Mouse (Mus musculus) activated CD4-positive, CD25-positive, alpha-beta regulatory T cell, adult 4 months (primary cell): ENCODE measurements around the gene Memo1. TPM values are rescaled to one million over a fixed set of nuclear protein-coding genes. Genes with fewer than 3 reads are reported as not detected.
A peak's percentile ranks its signal among the peaks of the same experiment; 100 is the strongest.

Experiments used
- ATAC-seq: one replicate; pipeline ENCODE4 v1.8.0; 2017
- polyA plus RNA-seq, 2 experiments: library from polyadenylated mRNA; unstranded; fragments of 100-300 nt; shearing (Covaris generic); gene quantifications; one replicate each; pipeline ENCODE4 v1.2.1; 2017

Memo1 gene
- polyA plus RNA-seq, 2 experiments from 2014 or later: 53.5 to 61.0 TPM

DNA sequence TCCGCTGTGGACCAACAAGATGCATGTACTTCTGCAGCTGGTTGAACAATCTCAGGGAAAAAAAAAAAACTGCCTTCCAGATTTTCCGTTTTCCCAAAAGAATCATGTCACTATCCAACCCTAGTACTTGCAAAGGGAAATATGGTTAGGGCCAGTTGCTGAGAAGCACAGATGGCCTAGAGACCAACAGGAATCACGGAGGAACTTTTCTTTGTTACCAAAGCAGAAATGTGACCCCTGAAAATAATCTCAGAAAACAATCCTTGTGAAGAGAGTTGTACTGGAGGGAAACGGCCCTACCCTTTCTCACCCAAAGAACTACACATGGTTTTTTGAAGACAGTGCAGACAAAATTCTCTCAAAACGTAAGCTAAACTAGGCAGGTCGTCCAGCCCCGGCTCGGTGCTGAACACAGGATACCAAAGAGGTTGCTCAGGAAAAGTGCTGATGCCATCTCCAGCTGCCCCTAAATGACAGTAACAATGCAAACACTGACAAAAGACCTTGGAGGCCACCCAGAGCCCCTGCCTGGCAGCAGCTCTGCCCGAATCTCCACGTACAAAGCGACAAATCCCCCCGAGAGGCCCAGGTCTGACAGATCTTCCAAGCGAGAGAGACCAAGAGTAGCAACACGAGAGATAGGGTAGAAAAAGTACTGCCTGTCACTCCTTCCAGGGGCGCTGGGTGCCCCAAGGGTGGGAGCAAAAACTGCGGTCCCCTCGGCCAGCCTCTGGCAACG, 1.5 kb downstream of the Memo1 start:
- ATAC-seq: peak; percentile 17

DNA sequence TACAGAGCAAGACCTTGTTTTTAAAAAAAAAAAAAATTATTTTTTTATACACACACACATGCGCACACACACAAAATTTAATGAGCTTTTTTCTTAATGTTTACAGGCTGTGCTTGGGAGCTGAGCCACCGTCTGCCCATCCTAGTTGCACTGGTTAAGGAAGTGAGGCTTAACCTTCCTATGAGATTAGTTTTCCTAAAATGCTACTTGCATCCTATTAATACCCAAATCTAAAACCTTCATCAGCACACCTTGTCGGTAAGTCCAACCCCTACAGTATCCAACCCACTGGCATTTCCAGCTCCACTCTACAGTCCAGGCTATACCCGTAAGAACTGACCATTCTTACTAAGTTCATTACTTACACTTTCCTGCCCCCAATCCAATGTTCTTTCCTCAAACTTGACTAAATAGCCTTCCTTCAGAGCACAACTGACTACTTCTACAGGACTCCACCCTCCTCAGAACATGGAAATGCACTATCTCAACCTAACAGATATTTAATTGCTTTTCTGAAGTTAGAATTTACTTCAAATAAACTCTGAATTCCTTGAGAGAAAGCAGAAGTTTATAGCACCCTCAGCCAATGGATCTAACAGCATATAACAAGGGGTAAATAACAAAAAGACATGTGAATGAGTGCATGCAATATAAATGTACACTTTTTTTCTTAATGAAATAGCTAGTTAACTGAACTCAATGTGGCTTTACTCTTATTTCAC, 3.5 kb downstream of the Memo1 start:
- ATAC-seq: no peak

DNA sequence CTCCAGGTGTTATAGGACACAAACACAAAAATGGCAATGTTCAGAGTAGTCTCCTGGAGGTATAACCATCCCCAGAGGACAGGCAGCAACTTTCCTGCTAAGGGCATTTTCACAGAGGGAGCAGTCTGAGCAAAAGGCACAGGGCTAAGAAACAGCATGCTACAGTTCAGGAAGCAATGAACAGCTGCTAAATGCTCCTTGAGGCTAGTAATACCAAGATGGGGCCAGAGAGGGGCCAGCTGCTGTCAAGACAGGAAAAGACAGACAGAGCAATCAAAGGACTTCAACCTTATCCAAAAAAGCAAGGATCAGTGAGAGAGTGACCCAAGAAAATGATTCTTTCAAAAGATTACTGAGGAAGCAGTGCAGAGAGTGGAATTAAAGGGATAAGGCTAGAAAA, 4.5 kb downstream of the Memo1 start:
- no peak for ATAC-seq

DNA sequence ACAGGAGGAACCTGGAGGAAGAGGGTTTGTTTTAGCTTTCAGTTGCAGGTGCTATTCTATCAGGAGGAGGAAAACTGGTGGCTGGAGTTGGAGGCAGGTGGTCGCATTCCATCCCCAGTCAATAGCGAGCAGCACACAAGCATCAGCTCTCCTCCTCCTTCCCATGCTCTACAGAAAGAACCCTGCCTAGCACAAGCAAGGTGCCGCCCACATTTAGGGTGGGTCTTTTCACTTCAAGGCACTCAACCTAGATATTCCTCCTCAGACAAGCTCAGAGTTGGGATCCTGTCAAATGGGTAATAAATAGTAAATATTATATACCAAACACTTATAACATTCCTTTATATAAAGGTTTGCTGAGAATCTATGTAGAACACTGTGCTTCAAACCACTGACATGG, 5.1 kb downstream of the Memo1 start:
- ATAC-seq: no peak

DNA sequence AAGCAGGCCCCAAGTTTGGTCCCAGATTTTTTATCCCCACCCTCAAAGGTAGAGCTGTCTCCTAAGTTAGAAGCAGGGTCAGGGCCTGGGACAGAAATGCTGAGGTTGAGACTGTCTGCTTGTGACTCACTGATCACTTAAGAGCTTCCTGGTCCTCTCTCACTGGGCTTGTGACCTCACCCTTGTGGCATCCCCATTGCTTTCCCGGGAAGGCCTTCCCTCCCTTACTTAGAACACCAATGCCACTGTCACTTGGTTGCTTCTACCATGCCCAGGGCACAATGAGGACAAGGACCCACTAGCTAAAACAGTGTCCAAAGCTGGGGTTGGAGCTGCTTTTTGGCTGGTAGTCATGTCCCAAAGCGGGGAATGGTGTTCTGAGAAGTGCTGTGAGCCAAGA, 6.7 kb downstream of the Memo1 start:
- no peak for ATAC-seq

DNA sequence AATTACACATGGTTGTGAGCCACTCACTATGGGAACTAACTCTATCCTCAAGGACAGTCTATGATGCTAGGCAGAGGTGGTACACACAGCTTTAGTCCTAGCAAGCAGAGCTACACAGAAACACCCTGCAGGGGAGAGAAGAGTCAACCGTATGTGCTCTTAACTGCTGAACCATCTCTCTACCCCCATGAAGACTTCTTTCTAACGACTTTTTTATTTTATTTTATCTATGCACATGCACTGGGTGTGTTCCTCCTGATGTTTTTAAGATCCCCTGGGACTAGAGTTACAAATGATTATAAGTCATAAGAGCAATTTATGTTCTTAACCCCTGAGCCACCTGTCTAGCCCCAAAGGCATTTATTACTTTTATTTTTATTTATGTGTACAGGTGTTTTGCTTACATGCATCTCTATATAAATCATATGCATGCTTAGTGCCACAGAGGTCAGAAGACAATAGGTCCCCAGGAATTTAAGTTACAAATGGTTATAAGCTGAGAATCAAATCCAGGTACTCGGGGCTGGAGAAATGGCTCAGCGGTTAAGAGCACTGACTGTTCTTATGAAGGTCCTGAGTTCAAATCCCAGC, 9.1 kb downstream of the Memo1 start:
- no peak for ATAC-seq

DNA sequence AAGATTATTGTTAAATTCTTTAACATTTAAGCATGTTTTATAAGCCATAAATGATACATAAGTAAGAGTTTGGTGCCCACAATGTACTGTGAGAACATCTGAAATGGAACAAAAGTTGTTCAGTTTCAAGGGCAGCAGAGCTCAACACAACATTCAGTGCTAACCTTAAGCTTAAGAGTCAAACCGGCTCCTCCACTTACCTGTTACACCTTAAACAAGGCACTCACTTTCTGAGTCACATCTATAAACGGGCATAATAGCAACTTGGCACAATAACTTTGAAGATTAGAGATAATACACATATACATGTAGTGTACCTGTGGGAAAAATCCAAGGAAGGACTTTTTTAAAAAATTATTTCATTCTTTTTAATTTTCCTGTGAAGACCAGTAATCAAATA, 9.6 kb downstream of the Memo1 start:
- ATAC-seq: no peak

DNA sequence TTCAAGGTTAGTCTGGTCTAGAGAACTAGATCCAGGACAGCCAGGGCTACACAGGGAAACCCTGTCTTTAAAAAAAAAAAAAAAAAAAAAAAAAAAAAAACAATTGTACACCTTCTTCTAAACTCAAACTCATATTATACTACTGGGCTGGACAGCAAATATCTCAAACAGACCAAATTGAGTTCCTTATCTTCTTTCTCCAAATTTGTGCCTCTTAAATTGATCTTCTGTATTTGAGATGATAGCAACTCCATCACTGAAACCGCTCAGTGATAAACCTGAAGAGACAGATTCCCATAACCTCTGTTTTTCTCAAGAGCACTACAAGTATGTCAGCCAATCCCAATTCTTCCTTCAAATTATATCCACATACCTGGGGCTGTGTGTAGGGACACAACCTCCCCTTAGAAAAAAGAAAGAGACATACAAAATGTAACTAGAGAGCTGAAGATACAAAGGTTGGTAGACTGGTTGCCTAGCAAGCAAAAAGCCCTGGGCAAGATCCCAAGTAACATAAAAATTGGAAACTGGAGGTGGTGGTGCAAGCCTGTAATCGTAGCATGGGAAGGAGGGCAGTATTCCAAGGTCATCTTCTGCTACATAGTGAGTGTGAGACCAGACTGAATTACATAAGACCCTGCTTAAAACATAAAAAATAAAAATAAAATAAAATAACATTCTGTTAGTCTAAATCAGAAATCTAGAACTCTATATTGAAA, 10.8 kb downstream of the Memo1 start:
- ATAC-seq: no peak

DNA sequence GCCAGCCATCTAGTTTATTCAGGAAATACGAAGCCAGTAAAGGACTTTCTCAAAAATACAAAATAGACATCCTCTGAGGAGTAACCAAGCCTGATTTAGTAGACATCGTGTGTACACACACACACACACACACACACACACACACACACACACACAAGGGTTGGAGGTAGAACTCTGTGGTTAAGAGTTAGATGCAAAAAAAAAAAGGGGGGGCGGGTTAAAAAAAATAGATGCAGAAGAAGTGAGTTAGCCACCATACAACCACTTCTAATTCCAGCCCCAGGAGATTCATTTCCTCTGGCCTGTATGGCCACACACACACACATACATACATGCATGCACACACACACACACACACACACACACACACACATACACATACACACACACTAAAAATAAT, 13.3 kb downstream of the Memo1 start:
- ATAC-seq: no peak

DNA sequence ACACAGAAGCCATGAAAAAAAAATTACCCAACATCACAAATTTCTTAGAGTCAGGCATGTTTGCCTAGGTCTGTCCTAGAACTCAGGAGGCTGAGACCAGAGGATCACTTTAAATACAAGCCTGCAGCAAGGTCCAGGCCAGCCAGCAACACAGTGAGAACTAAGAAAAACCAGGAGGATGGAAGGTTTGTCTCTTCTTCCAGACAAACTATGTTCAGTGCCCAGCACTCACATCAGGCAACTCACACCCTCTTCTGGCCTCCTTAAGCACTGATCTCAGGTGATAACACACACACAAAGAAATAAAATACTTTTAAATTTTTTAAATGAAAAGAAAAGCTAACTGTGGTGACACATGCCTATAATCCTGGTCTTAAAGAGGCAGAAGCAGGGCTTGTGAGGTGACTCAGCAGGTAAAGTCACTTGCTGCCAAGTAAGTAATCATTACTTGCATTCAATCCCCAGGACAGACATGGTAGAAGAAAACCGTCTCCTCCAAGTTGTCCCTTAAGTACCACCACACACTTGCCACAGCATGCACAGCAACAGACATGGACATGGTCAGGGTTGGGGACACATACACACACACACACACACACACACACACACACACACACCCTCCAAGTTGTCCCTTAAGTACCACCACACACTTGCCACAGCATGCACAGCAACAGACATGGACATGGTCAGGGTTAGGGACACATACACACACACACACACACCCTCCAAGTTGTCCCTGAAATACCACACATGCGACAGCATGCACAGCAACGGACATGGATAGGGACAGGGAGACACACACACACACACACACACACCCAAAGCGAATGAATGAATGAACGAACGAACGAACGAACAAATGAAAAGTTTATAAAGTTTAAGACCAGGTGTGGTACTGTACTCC, 16.1 kb downstream of the Memo1 start:
- no peak for ATAC-seq

DNA sequence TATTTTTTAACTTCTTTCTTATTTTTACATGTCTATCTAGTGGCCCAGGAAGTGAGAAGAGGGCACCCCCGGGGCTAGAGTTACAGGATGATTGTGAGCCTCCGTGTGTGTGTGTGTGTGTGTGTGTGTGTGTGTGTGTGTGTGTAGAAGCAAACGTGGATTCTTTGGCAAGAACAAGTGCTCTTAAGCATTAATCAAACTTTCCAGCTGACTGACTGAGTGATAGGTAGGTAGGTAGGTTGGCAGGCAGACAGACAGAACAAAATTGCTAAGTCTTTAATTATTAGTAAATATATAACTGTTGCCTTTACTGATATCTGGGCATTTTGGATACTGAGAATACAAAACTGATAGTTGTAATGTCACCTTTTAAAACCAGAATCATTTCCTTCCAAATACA, 20.9 kb downstream of the Memo1 start:
- ATAC-seq: no peak

DNA sequence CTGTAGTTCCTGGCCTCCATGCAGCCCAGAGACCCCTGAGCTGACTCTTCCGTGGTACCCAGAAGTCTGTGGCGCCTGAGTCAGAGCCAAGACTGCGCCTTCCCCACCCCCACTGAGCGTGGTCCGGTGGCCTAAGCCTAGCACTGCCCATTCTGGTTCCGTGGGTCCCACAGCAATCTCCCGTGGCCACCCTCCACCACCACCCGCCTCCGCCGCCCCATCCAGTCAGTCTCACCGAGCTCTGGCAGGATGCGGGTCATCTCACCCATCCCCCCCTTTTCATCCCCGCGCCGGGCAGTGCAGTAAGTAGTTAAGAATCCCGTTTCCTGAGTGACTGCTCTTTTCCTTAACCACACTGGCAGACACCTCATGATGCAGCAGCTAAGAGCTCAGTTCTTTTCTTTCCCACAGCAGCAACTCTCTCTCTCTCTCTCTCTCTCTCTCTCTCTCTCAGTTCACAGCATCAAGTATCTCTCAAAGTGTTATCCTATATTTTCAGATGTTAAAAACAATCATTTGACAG, 22.6 kb downstream of the Memo1 start:
- no peak for ATAC-seq

DNA sequence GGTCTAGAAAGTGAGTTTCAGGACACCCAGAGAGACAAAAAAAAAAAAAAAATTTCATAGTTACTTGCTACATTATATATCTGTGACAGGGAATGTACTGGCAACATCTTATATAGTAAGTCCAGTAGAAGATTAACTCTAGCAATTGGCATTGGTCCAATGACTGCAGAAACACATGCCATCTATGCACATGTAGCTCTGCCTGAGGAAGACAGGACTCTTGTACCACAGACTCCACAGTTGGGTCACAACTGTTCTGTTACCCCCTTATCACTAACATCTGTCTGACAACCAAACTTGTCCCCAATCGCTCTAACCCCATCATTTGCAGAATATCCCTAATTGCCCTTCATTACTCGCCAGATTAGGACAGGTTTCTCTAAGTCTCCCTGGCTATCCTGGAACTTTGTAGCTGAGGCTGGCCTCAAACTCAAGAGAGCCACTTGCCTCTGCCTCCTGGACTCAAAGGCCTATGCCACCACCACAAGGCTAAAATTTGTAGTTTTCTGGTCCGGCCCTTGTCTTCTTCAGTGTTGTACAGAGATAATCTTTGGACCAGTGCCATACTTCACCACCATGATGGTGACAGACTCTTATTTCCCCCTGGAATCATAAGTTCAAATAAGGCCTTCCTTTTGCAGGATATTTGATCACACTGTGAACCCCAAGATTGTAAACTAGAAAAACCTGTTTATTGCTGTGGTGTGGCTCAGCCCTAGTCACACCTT, 23.6 kb downstream of the Memo1 start:
- ATAC-seq: no peak

DNA sequence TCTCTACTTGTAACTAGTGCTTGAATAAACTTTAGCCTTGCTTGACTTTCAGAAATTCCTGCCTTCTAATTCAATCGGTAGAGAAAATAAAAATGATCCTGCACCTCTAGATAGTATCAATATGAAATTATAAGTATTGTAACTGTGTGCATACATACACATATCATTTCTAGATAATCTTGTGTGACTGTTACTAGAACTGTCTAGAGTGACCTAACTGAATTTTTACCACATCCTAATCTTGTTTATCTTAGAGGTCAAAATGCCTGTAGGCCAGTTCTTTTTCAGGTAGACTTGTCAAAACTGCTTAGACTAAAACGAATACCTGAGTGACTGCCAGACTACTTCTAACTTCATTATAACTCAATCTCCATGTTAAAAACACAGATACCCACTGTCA, 25.1 kb downstream of the Memo1 start:
- ATAC-seq: no peak

DNA sequence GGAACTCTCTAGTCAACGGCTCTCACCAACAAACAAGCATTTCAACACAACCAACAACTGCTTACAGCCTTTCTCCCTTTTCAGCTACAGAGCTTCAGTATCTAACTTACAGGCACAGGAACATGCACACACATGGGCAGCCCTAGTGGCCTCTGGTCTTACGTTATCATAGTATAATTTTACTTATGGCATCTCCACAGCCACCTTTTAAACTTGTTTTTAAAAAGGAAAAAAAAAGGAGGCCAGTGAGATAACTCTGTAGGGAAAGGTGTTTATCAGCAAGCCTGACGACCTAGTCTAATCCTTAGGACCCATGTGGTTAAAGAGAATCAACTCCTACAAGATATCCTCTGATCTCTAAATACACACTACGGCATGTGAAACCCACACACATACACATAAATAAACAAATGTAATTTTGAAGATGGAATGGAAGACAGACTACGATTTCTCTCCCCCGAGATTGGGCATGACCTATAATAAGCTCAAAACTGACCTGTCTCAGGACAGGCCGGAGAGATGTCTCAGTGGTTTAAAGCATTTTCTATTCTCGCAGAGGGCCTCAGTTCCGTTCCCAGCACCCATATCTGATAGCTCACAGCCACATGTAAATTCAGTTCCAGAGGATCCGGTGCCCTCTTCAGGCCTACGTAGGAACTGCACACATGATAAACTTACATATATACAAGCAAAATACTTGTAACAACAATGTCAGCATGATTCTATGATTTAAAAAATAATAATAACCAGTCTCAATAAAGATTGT, 27.7 kb downstream of the Memo1 start:
- ATAC-seq: no peak

DNA sequence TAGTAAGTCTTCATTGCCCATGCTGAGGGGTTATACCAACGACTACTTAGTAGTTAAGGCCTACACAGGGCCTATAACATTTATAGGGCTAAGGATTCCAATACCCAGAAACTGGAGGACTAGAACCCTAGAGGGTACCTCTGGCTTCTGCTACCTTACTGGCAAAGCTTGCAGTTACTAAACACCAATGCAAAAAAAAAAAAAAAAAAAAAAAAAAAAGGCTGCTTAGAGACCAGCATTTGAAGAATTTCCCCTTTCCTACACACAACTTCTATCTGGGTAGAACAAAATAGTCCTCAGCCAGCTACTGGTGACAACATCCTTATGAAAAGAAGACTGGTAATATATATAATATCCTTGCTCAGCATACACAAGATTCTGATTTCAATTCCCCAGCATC, 29.7 kb downstream of the Memo1 start:
- no peak for ATAC-seq

DNA sequence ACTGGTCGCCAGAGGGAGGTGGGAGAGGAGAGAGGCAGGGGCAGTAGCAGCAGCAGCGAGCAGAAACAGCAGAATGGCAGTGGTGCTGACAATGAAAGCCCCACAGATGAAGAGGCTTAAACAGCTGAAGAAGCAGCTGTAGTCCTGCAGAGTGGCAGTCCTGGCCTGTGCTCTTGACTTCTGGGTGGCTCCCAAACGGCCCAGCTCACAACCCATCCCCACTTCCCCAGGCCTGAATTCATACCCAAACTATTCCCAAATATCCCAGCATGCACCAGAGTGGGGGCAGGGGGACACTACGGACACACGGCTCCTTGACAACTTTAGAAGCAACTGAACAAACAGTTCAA, 30.2 kb downstream of the Memo1 start:
- no peak for ATAC-seq

DNA sequence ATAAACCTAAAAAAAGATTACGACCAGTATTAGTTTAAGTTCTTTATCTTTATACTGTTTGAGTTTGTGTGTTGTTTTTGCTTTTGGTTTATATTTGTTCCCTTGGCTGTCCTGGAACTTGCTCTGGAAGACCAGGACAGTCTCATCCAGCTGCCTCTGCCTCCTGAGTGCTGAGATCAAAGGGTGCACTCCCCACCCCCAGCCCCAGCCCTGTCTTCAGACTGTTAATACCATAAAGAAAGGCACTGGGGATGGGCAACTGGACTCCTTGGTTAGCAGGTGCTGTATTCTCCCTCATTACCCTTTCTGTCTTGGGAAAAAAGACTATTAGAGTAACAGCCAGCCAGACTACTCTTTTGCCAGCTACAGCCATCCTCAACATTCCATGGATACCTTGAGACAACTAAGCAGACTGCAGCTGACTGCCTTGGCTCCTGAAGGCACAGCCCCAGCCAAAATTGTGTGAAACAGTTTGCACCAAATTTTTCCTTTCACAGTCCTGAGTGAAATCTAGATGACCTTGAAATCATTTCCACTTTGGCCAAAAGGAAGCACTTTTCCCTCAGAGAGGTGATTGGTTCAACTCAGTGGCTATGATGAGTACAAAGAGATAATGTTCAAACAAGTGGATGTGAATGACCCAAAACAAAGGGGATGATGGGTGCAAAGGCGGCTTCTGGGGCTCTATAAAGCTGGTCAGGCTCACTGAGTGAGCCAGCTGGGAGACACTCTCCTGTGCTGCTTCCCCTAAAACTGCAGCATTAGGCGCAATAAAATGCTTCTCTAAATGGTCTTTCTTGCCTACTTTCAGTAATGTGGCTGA, 30.8 kb downstream of the Memo1 start:
- ATAC-seq: no peak

DNA sequence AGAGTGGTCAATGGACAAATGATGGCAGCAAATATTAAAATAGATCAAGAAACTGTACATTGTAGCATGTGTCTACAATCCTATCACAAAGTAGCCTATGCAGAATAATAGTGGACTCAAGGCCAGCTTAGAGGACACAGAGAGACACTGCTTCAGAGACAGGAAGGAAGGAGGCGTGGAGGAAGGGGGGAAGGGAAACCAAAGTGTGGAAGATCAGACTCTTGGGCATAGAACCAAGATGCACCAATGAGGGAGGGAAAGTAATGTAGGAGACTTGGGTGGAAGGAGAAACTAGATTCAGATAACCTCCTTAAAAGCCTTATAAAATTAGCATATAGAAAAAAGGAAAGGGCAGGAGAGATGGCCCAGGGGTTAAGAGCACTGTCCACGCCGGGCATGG, 32.9 kb downstream of the Memo1 start:
- ATAC-seq: no peak

DNA sequence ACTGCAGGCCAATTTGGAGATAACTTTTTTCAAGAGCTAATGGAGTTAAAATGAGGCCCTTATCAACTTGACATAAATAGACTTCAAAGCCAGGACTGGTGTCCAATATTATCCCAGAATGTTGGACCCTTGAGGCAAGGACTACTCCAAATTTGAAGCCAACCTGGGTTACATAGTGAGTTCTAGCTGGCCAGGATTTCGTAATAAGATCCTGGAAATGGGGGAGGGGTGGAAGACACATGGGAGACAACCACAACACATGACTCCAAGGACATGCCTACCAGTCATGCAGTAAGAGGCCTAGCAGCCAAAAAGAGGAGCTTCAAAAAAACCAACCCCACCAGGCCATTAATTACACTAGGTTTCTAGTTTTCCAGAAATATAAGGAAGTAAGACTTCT, 50.0 kb downstream of the Memo1 start:
- ATAC-seq: no peak
